Mouse (Mus musculus) hindbrain, embryonic 16.5 days (tissue): Measurements from ENCODE around the gene Slc35a3. TPM values are rescaled to one million over a fixed set of nuclear protein-coding genes. Genes with fewer than 3 reads are reported as not detected.

ENCODE experiments used
- ATAC-seq: fragments of 200-750 bp; cut with Nextera tagmentation; 2 replicates; pipeline ENCODE4 v1.8.0; 2017; ENCODE audit warnings: moderate TSS enrichment, moderate library complexity
- H3K27ac ChIP-seq: fragments of 300-500 bp; sonication (generic); 2 replicates; pipeline ENCODE4 v1.5.1; 2014; ENCODE audit warnings: low read depth, mild to moderate bottlenecking, control low read depth, low read length, moderate library complexity
- H3K27me3 ChIP-seq: fragments of 300-500 bp; sonication (generic); replicated peaks from 2 replicates; pipeline ENCODE4 v1.6.1; 2014; ENCODE audit warnings: low read length; ENCODE audit not compliant: control insufficient read depth, insufficient read depth
- H3K36me3 ChIP-seq: fragments of 300-500 bp; sonication (generic); 2 replicates; pipeline ENCODE4 v1.6.1; 2014; ENCODE audit warnings: mild to moderate bottlenecking, low read length, moderate library complexity, mixed read lengths; ENCODE audit not compliant: control insufficient read depth, insufficient read depth
- H3K4me1 ChIP-seq: fragments of 300-500 bp; sonication (generic); 2 replicates; pipeline ENCODE4 v1.6.1; 2014; ENCODE audit warnings: low read depth, low read length; ENCODE audit not compliant: control insufficient read depth, insufficient read depth
- H3K4me2 ChIP-seq: fragments of 300-500 bp; sonication (generic); 2 replicates; pipeline ENCODE4 v1.6.1; 2014; ENCODE audit warnings: mild to moderate bottlenecking, low read length, control low read depth, moderate library complexity
- H3K4me3 ChIP-seq: fragments of 300-500 bp; sonication (generic); 2 replicates; pipeline ENCODE4 v1.5.1; 2014; ENCODE audit warnings: mild to moderate bottlenecking, low read length, control low read depth, moderate library complexity
- H3K9ac ChIP-seq: fragments of 300-500 bp; sonication (generic); 2 replicates; pipeline ENCODE4 v1.6.1; 2014; ENCODE audit warnings: low read depth, mild to moderate bottlenecking, control low read depth, low read length, moderate library complexity
- H3K9me3 ChIP-seq: fragments of 300-500 bp; sonication (generic); 2 replicates; pipeline ENCODE4 v1.6.1; 2014; ENCODE audit warnings: mild to moderate bottlenecking, low read length, moderate library complexity; ENCODE audit not compliant: control insufficient read depth
- WGBS: fragments of 180-500 bp; shearing (Covaris S2); extraction: QIAGEN DNeasy Blood & Tissue Kit; methylation state at CpG from one replicate; pipeline ENCODE4 v1.1.7; 2014; 5-methylcytosine and 5-hydroxymethylcytosine counted together
- polyA plus RNA-seq: library from polyadenylated mRNA; unstranded; fragments of >200 nt; fragmentation: Nextera tagmentation; extraction: Ambion mirVana; gene quantifications from 2 replicates; pipeline ENCODE4 v1.2.1, GENCODE M21; 2015

The Slc35a3 gene
- polyA plus RNA-seq, 1 experiment from 2014 or later = 7.3 TPM

DNA sequence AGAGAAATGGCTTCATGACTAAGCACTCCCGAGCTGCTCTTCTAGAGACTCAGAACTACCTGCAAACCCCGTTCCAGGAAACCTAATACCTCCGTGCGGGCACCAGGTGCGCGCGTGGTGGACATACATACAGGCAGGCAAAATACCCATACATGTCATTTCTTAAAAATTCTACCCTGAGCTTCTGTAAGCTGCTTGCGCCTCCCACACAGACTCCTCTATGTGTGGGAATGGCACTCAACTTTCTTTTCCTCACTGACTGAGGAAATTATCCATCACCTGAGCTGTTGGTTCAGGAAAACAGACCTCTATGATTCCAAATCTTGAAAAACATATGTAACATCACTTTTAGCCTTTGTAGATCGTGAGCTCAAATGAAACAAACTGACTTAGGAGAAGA is 61.9 kb downstream of the Slc35a3 start:
- H3K9me3 ChIP-seq = no peaks in the 10 kb centered on the region
- H3K4me3 ChIP-seq = no peak overlapping the region
- no peak overlapping the region for H3K9ac ChIP-seq
- H3K36me3 ChIP-seq = peaks cover 5% of the 10 kb centered on the region; the same call in 1 of the 2 replicates
- H3K27me3 ChIP-seq = no peaks in the 10 kb centered on the region
- WGBS = 96% methylated on average over 9 of the region's 9 CpGs
- H3K4me1 ChIP-seq = peaks cover 9% of the 10 kb centered on the region
- no peak for ATAC-seq
- H3K27ac ChIP-seq = no peak overlapping the region
- H3K4me2 ChIP-seq = no peak overlapping the region

DNA sequence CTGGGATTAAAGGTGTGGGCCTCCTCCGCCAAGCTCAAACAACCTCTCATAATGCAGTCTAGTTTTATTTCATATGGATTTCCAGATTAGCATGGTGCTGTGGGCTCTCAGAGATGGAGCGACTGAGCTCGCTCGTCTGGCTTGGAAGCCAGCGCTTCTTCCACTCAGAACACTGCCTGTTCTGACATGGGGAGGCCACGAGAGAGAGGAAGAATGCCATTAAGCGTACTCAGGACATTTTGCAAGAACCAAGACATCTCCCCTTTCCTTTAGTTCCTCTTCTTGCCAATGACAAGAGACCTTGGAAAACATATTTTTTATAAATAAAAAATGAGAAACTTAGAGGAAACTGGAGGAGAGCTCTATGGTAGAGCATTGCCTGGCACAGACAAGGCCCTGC is 63.8 kb downstream of the Slc35a3 start:
- H3K27ac ChIP-seq = no peak overlapping the region
- H3K9ac ChIP-seq = no peak overlapping the region
- H3K27me3 ChIP-seq = no peaks in the 10 kb centered on the region
- WGBS = 90% methylated on average over 7 of the region's 7 CpGs
- H3K9me3 ChIP-seq = no peaks in the 10 kb centered on the region
- no peak overlapping the region for H3K4me3 ChIP-seq
- peaks cover 7% of the 10 kb centered on the region for H3K4me1 ChIP-seq
- ATAC-seq = no peak
- no peak overlapping the region for H3K4me2 ChIP-seq
- H3K36me3 ChIP-seq = peaks cover 13% of the 10 kb centered on the region; the same call in 1 of the 2 replicates

GRCm38 (mm10) chr3:116646387-116646786 is 66.2 kb downstream of the Slc35a3 start:
- no peak overlapping the region for H3K4me2 ChIP-seq
- no peaks in the 10 kb centered on the region for H3K4me1 ChIP-seq
- H3K27ac ChIP-seq = no peak overlapping the region
- H3K9ac ChIP-seq = no peak overlapping the region
- ATAC-seq = no peak
- 89% methylated on average over 1 of the region's 1 CpGs for WGBS
- H3K9me3 ChIP-seq = no peaks in the 10 kb centered on the region
- H3K36me3 ChIP-seq = peaks cover 21% of the 10 kb centered on the region; the same call in 1 of the 2 replicates
- H3K4me3 ChIP-seq = no peak overlapping the region
- no peaks in the 10 kb centered on the region for H3K27me3 ChIP-seq

DNA sequence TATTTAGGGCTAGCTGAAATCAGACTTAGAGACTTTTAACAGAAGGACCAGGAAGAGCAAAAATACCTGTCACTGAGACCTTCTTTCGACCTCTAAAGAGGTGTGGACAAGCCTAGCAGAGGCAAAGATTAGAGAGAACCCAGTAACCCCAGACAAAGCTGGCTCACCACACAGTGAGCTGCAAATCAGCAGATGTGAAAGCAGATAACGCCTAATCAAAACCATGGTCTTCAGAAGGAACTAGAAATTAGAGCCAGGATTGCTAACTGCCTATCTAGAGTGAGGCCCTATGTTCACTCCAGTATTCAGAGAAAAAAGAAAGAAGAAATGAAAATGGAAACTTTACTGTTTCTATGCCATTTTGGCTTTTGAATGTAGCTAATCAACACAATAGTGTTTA is 70.3 kb downstream of the Slc35a3 start:
- Histone ChIP-seq H3K27me3 (no peaks in the 10 kb centered on the region), H3K4me1 (no peaks in the 10 kb centered on the region), H3K4me2 (no peak overlapping the region), H3K4me3 (no peak overlapping the region), H3K36me3 (peaks cover 37% of the 10 kb centered on the region), H3K27ac (no peak overlapping the region), H3K9ac (no peak overlapping the region), H3K9me3 (no peaks in the 10 kb centered on the region)
- 100% methylated on average over 2 of the region's 2 CpGs for WGBS
- ATAC-seq = no peak

DNA sequence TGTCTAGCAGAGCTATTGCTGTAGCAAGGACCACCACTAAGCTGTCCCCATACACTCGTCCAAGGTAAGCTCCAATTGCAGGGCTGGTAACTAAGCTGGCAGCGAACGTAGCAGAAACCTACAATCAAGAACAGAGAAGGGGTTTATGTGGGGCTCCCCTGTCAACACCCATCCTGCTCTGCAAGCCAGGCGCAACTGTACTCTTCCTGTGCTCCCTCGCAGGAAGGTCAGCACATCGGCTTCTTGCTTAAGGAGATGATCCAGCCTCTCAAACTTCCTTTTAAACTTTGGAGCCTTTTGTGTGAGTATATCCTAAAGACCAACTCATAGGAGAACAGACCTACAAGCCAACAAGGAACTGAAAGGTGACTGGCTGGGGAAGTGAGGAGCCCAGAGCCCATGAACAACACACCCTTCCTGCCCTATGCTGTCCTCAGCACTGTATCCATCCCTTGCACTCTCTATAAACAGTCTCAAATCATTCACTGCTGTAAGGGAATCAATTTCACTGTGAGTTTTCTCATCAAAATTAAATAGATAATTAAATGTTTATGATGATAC is 70.7 kb downstream of the Slc35a3 start:
- H3K4me2 ChIP-seq = no peak overlapping the region
- no peak overlapping the region for H3K4me3 ChIP-seq
- H3K9ac ChIP-seq = no peak overlapping the region
- 94% methylated on average over 6 of the region's 6 CpGs for WGBS
- H3K9me3 ChIP-seq = no peaks in the 10 kb centered on the region
- peaks cover 37% of the 10 kb centered on the region for H3K36me3 ChIP-seq
- no peak overlapping the region for H3K27ac ChIP-seq
- H3K27me3 ChIP-seq = no peaks in the 10 kb centered on the region
- no peak for ATAC-seq
- H3K4me1 ChIP-seq = no peaks in the 10 kb centered on the region

DNA sequence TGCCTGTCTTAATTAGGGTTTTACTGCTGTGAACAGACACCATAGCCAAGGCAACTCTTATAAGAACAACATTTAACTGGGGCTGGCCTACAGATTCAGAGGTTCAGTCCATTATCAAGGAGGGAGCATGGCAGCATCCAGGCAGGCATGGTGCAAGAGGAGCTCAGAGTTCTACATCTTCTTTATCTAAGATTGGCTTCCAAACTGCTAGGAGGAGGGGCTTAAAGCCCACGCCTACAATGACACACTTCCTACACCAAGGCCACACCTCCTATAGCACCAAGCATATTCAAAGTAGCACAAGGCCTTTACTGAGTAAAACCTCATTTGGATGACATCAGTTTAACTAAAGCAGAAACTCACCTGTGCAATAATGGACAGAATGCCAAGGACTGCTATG is 72.6 kb downstream of the Slc35a3 start:
- H3K36me3 ChIP-seq = peaks cover 37% of the 10 kb centered on the region
- no peak overlapping the region for H3K4me3 ChIP-seq
- no peak overlapping the region for H3K9ac ChIP-seq
- H3K4me1 ChIP-seq = no peaks in the 10 kb centered on the region
- ATAC-seq = no peak
- H3K27ac ChIP-seq = no peak overlapping the region
- WGBS = 85% methylated on average over 1 of the region's 1 CpGs
- no peak overlapping the region for H3K4me2 ChIP-seq
- no peaks in the 10 kb centered on the region for H3K27me3 ChIP-seq
- no peaks in the 10 kb centered on the region for H3K9me3 ChIP-seq

DNA sequence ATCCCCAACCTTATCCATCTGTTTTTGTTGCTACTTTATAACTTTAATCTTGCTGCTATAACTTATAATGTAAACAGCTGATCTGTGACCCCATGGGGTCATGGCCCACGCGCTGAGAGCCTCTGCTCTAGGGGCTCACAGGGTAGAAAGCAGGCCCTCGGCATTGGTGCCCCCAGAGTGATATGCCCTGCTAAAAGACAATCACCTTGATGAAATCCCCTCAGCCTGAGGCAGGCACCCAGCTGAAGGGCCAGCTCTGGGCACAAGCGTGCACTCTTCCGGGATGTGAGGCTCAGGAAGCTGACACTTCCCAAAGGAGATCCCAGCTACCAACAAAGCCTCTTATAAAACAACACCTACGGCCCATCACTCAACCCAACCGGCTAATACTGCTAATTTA is 74.1 kb downstream of the Slc35a3 start:
- ATAC-seq = no peak
- no peaks in the 10 kb centered on the region for H3K27me3 ChIP-seq
- peaks cover 40% of the 10 kb centered on the region for H3K36me3 ChIP-seq
- no peaks in the 10 kb centered on the region for H3K4me1 ChIP-seq
- WGBS = 89% methylated on average over 7 of the region's 7 CpGs
- no peak overlapping the region for H3K27ac ChIP-seq
- H3K9me3 ChIP-seq = no peaks in the 10 kb centered on the region
- no peak overlapping the region for H3K4me3 ChIP-seq
- no peak overlapping the region for H3K9ac ChIP-seq
- H3K4me2 ChIP-seq = no peak overlapping the region

DNA sequence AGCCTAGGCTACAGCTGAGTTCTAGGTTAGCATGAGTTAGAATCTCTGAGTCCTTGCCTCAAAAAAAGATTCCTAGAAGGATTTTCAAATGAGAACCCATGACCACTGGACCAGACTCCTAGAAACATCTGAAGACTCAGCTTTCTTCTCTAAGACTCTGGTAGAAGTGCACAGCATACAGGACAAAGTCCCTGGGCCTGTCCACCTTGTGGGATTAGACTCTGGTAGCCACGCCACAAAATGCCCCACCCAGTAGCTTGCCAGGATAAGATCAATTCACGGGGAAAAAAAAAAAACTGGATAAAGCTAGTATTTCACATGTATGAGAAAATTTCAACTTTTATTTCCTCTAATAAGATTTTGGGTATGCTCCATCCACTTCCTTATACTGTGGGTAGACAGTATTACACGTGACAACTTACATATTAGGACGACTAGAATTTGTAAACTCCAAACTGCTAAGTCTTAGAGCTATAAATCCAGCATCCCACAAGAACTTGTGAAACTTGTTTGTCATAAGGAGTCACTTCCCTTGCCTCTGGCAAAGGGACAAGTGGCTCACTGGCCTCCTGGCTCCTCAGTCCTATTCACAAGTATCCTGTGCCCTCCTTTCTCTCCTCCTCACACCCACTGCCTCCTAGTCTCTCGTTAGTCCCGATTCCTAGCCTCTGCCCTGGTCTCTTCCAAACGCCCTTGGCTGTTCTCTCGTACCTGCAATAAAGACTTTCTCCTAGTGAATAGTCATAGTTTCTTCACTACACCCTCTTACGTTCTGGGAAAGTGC is 74.7 kb downstream of the Slc35a3 start:
- Histone ChIP-seq H3K4me1 (no peaks in the 10 kb centered on the region), H3K4me2 (no peak overlapping the region), H3K9ac (no peak overlapping the region), H3K9me3 (no peaks in the 10 kb centered on the region), H3K36me3 (peaks cover 40% of the 10 kb centered on the region), H3K27me3 (no peaks in the 10 kb centered on the region), H3K4me3 (no peak overlapping the region), H3K27ac (no peak overlapping the region)
- ATAC-seq = no peak
- WGBS = 94% methylated on average over 9 of the region's 9 CpGs

- H3K4me2 ChIP-seq = no peak overlapping the region
- peaks cover 34% of the 10 kb centered on the region for H3K36me3 ChIP-seq
- peak; percentile 48; the same call in 1 of the 2 replicates for ATAC-seq
- H3K9me3 ChIP-seq = no peaks in the 10 kb centered on the region
- no peak overlapping the region for H3K9ac ChIP-seq
- H3K27ac ChIP-seq = no peak overlapping the region
- 61% methylated on average over 5 of the region's 5 CpGs for WGBS
- no peaks in the 10 kb centered on the region for H3K27me3 ChIP-seq
- no peaks in the 10 kb centered on the region for H3K4me1 ChIP-seq
- no peak overlapping the region for H3K4me3 ChIP-seq
Observed at GRCm38 (mm10) chr3:116635799-116636198, 76.8 kb downstream of the Slc35a3 start.
